Mouse (Mus musculus): ENCODE data around the gene Olfr819. TPM values are rescaled to one million over a fixed set of nuclear protein-coding genes. Genes with fewer than 3 reads are reported as not detected.
"Not testable (repeated sequence)": the region's sequence is repeated elsewhere in the genome, so short reads cannot be mapped to it uniquely, and the experiment has no call there.

Olfr819 gene
- total RNA-seq (2021): not detected

GRCm38 (mm10) chr10:129967166-129967565 lies at the start of gene Olfr819:
Gene Olfr819, minus strand, starts transcription at chr10:129967266.
- DNase-seq: not testable (repeated sequence)

- DNase-seq: no peak
Measured at GRCm38 (mm10) chr10:130012321-130012720, 45.3 kb upstream of the Olfr819 start, which contains the start of gene Olfr820. Gene Olfr820, plus strand, starts transcription at chr10:130012621.

GRCm38 (mm10) chr10:130005366-130005765 lies 38.3 kb upstream of the Olfr819 start:
- not testable (repeated sequence) for DNase-seq

- DNase-seq: not testable (repeated sequence)
Measured at GRCm38 (mm10) chr10:130004104-130004503, 37.0 kb upstream of the Olfr819 start.

GRCm38 (mm10) chr10:129984962-129985361 lies 17.9 kb upstream of the Olfr819 start, which contains the start of gene Gm10310:
Gene Gm10310, minus strand, starts transcription at chr10:129985062.
- not testable (repeated sequence) for DNase-seq

- not testable (repeated sequence) for DNase-seq
Measured at GRCm38 (mm10) chr10:129981867-129982266, 14.8 kb upstream of the Olfr819 start.

- DNase-seq: not testable (repeated sequence)
Measured at GRCm38 (mm10) chr10:129976040-129976439, 9.0 kb upstream of the Olfr819 start, which contains the start of gene Olfr247. Gene Olfr247, minus strand, starts transcription at chr10:129976140.

- DNase-seq: not testable (repeated sequence)
Measured at GRCm38 (mm10) chr10:129972994-129973393, 5.9 kb upstream of the Olfr819 start.

GRCm38 (mm10) chr10:129966232-129966631 lies 834 bp downstream of the Olfr819 start:
- not testable (repeated sequence) for DNase-seq

GRCm38 (mm10) chr10:129949000-129949399 lies 18.1 kb downstream of the Olfr819 start, which contains the start of gene Olfr818:
Gene Olfr818, minus strand, starts transcription at chr10:129949100.
- DNase-seq: no peak

- DNase-seq: no peak
Measured at GRCm38 (mm10) chr10:129915497-129915896, 51.6 kb downstream of the Olfr819 start, which contains the start of gene Olfr816. Gene Olfr816, minus strand, starts transcription at chr10:129915597.

Other genes with a start within 250 kb of the Olfr819 start
- not detected for gene Olfr805, start 237.9 kb downstream of the Olfr819 start, total RNA-seq (2021)
- gene Olfr806, start 225.3 kb downstream of the Olfr819 start, total RNA-seq (2021): not detected
- not detected for gene Olfr807, start 209.5 kb downstream of the Olfr819 start, total RNA-seq (2021)
- not detected for gene Olfr808, start 201.8 kb downstream of the Olfr819 start, total RNA-seq (2021)
- not detected for gene Olfr809, start 192.6 kb downstream of the Olfr819 start, total RNA-seq (2021)
- gene Olfr810, start 172.3 kb downstream of the Olfr819 start, total RNA-seq (2021): not detected
- not detected for gene Olfr811, start 162.9 kb downstream of the Olfr819 start, total RNA-seq (2021)
- gene Olfr812, start 121.2 kb downstream of the Olfr819 start, total RNA-seq (2021): not detected
- gene Olfr813, start 111.9 kb downstream of the Olfr819 start, total RNA-seq (2021): not detected
- not detected for gene Olfr814, start 87.4 kb downstream of the Olfr819 start, total RNA-seq (2021)
- not detected for gene Olfr815, start 61.4 kb downstream of the Olfr819 start, total RNA-seq (2021)
- not detected for gene Olfr816, start 51.7 kb downstream of the Olfr819 start, total RNA-seq (2021)
- gene Olfr818, start 18.2 kb downstream of the Olfr819 start, total RNA-seq (2021): not detected
- not detected for gene Olfr247, start 8.9 kb upstream of the Olfr819 start, total RNA-seq (2021)
- gene Gm10310, start 17.8 kb upstream of the Olfr819 start, total RNA-seq (2021): not detected
- not detected for gene Olfr820, start 45.4 kb upstream of the Olfr819 start, total RNA-seq (2021)
- not detected for gene Olfr821, start 63.1 kb upstream of the Olfr819 start, total RNA-seq (2021)
- gene Olfr822, start 103.9 kb upstream of the Olfr819 start, total RNA-seq (2021): not detected
- gene Olfr823, start 148.1 kb upstream of the Olfr819 start, total RNA-seq (2021): not detected
- gene Olfr824, start 162.7 kb upstream of the Olfr819 start, total RNA-seq (2021): not detected
- not detected for gene Olfr825, start 199.5 kb upstream of the Olfr819 start, total RNA-seq (2021)
- not detected for gene Olfr826, start 216.9 kb upstream of the Olfr819 start, total RNA-seq (2021)
- gene Olfr827, start 247.1 kb upstream of the Olfr819 start, total RNA-seq (2021): not detected